17 mouse cellular contexts compared by ENCODE assay signal in genomic region chr4:109858571-109859392, GRCm38 (mm10).
DNase-seq lines count a peak whose midpoint lies in the region; ATAC-seq and TF ChIP-seq lines count a peak whose summit lies in the region.
"Had no signal": no experiment of that assay in that cellular context is flagged by ENCODE, and none has a peak within 500 bp of the region (broad histone marks: within the 10 kb centered on the region; RNA-seq: fewer than 3 reads in every experiment).

No protein-coding gene starts in this region.

- no peaks in the 10 kb centered on the region for H3K36me3 ChIP-seq in heart, embryonic 10.5 days
- peaks cover 3% of the 10 kb centered on the region; the same call in 1 of the 2 replicates for H3K36me3 ChIP-seq in midbrain, embryonic 10.5 days
- H3K36me3 ChIP-seq in midbrain, postnatal 0 days (ENCODE audit: insufficient read depth, low read length), result no peaks in the 10 kb centered on the region
- H3K36me3 ChIP-seq in embryonic facial prominence, embryonic 14.5 days (ENCODE audit: control insufficient read depth, insufficient read depth, low read length), result peaks cover 4% of the 10 kb centered on the region; the same call in 1 of the 2 replicates
- no peaks in the 10 kb centered on the region for H3K36me3 ChIP-seq in neural tube, embryonic 13.5 days
- H3K36me3 ChIP-seq: kidney, embryonic 15.5 days had no signal

- peaks cover 23% of the 10 kb centered on the region for H3K4me1 ChIP-seq in heart, embryonic 10.5 days
- peaks cover 64% of the 10 kb centered on the region for H3K4me1 ChIP-seq in midbrain, embryonic 10.5 days
- H3K4me1 ChIP-seq in midbrain, postnatal 0 days (ENCODE audit: insufficient read depth, low read length), result no peaks in the 10 kb centered on the region
- H3K4me1 ChIP-seq in embryonic facial prominence, embryonic 14.5 days (ENCODE audit: control insufficient read depth, insufficient read depth, low read length), result peaks cover 6% of the 10 kb centered on the region; the same call in 1 of the 2 replicates
- peaks cover 21% of the 10 kb centered on the region for H3K4me1 ChIP-seq in neural tube, embryonic 13.5 days (replicated peaks)
- H3K4me1 ChIP-seq: kidney, embryonic 15.5 days had no signal

- no peak overlapping the region for H3K4me2 ChIP-seq in midbrain, postnatal 0 days (ENCODE audit: low read depth, low read length, poor library complexity, severe bottlenecking)
- no peak overlapping the region for H3K4me2 ChIP-seq in embryonic facial prominence, embryonic 14.5 days (ENCODE audit: low read depth, low read length)
- H3K4me2 ChIP-seq in neural tube, embryonic 13.5 days, result no peak overlapping the region
- H3K4me2 ChIP-seq: kidney, embryonic 15.5 days had no signal

- no peak for ATAC-seq in midbrain, postnatal 0 days (ENCODE audit: low FRiP score)
- no peak for ATAC-seq in embryonic facial prominence, embryonic 14.5 days (ENCODE audit: low read depth)
- ATAC-seq in neural tube, embryonic 13.5 days (ENCODE audit: low read depth), result no peak

- no peak for TF ChIP-seq CTCF in midbrain, postnatal 0 days (IDR thresholded peaks at IDR 0.05)

- no peaks in the 10 kb centered on the region for H3K9me3 ChIP-seq in heart, embryonic 10.5 days
- H3K9me3 ChIP-seq in midbrain, embryonic 10.5 days (replicated peaks), result no peaks in the 10 kb centered on the region
- H3K9me3 ChIP-seq in midbrain, postnatal 0 days (ENCODE audit: low read length), result no peaks in the 10 kb centered on the region
- no peaks in the 10 kb centered on the region for H3K9me3 ChIP-seq in embryonic facial prominence, embryonic 14.5 days (ENCODE audit: control insufficient read depth, low read length)
- no peaks in the 10 kb centered on the region for H3K9me3 ChIP-seq in neural tube, embryonic 13.5 days
- H3K9me3 ChIP-seq: kidney, embryonic 15.5 days had no signal

- H3K27me3 ChIP-seq in heart, embryonic 10.5 days (ENCODE audit: insufficient read depth, poor library complexity, severe bottlenecking), result no peaks in the 10 kb centered on the region
- H3K27me3 ChIP-seq in midbrain, embryonic 10.5 days (ENCODE audit: low read depth, poor library complexity, severe bottlenecking), result peaks cover 55% of the 10 kb centered on the region
- no peaks in the 10 kb centered on the region for H3K27me3 ChIP-seq in midbrain, postnatal 0 days (ENCODE audit: insufficient read depth, low read length)
- H3K27me3 ChIP-seq in embryonic facial prominence, embryonic 14.5 days (replicated peaks; ENCODE audit: control insufficient read depth, insufficient read depth, low read length), result no peaks in the 10 kb centered on the region
- no peaks in the 10 kb centered on the region for H3K27me3 ChIP-seq in neural tube, embryonic 13.5 days
- H3K27me3 ChIP-seq: kidney, embryonic 15.5 days had no signal

- intact Hi-C loops in heart, postnatal 14 days (cut with DNase I), result no loop called here

- H3K4me3 ChIP-seq in heart, embryonic 10.5 days, result no peak overlapping the region
- H3K4me3 ChIP-seq in midbrain, embryonic 10.5 days, result 0 out of 2 replicates have a peak overlapping the region, but pooled peaks have one; percentile 11
- H3K4me3 ChIP-seq in midbrain, postnatal 0 days (ENCODE audit: low read depth, low read length), result no peak overlapping the region
- no peak overlapping the region for H3K4me3 ChIP-seq in embryonic facial prominence, embryonic 14.5 days (ENCODE audit: low read depth, low read length)
- no peak overlapping the region for H3K4me3 ChIP-seq in neural tube, embryonic 13.5 days
- H3K4me3 ChIP-seq: kidney, embryonic 15.5 days had no signal

- 52% methylated on average over 8 of the region's 8 CpGs for WGBS in heart, embryonic 10.5 days
- WGBS in midbrain, embryonic 10.5 days, result 14% methylated on average over 8 of the region's 8 CpGs
- 26% methylated on average over 8 of the region's 8 CpGs for WGBS in midbrain, postnatal 0 days
- WGBS in embryonic facial prominence, embryonic 14.5 days, result 48% methylated on average over 8 of the region's 8 CpGs
- WGBS in neural tube, embryonic 13.5 days, result 14% methylated on average over 8 of the region's 8 CpGs

- DNase-seq in heart, embryonic 10.5 days (ENCODE audit: low spot score), result no peak
- DNase-seq in heart, postnatal 14 days, result no peak
- peak; percentile 38 for DNase-seq in midbrain, embryonic 10.5 days (ENCODE audit: low spot score)
- DNase-seq in midbrain, postnatal 0 days (ENCODE audit: low spot score), result no peak
- DNase-seq in embryonic facial prominence, embryonic 14.5 days (ENCODE audit: low spot score), result peak; percentile 15
- DNase-seq in lung, postnatal 4 days, result no peak
- no peak for DNase-seq in cerebellum, adult 9-10 months
- DNase-seq: B cell, adult 2 months; cerebellum, postnatal 36 days; gastrocnemius, postnatal 25 days; layer of hippocampus, adult 9-11 months; lung, adult 2 months; right cerebral cortex, adult 18-20 months; spleen, adult 18-20 months had no signal

- H3K9ac ChIP-seq in midbrain, postnatal 0 days (replicated peaks; ENCODE audit: low read length, poor library complexity, severe bottlenecking), result no peak overlapping the region
- no peak overlapping the region for H3K9ac ChIP-seq in embryonic facial prominence, embryonic 14.5 days (ENCODE audit: low read depth, low read length)
- 0 out of 2 replicates have a peak overlapping the region, but pooled peaks have one; percentile 26 for H3K9ac ChIP-seq in neural tube, embryonic 13.5 days
- H3K9ac ChIP-seq: kidney, embryonic 15.5 days had no signal

- peak overlapping the region; percentile 36; the same call in 1 of the 2 replicates for H3K27ac ChIP-seq in heart, embryonic 10.5 days
- H3K27ac ChIP-seq in midbrain, embryonic 10.5 days (replicated peaks), result peak overlapping the region; percentile 68
- H3K27ac ChIP-seq in midbrain, postnatal 0 days (ENCODE audit: low read depth, low read length), result no peak overlapping the region
- no peak overlapping the region for H3K27ac ChIP-seq in embryonic facial prominence, embryonic 14.5 days (replicated peaks; ENCODE audit: low read depth, low read length)
- no peak overlapping the region for H3K27ac ChIP-seq in neural tube, embryonic 13.5 days (replicated peaks)
- H3K27ac ChIP-seq: kidney, embryonic 15.5 days; macrophage had no signal

Comparison
In these comparisons a context has a peak if more than half of its experiments do, and no peak if none do; other contexts are left out.
1. DNase-seq: peak in midbrain, embryonic 10.5 days (single experiment) and embryonic facial prominence, embryonic 14.5 days (single experiment); none in heart, embryonic 10.5 days (single experiment), heart, postnatal 14 days (0 of 2), midbrain, postnatal 0 days (single experiment), lung, postnatal 4 days (0 of 2) and cerebellum, adult 9-10 months (single experiment).
2. H3K27ac ChIP-seq: peak in heart, embryonic 10.5 days (single experiment) and midbrain, embryonic 10.5 days (single experiment); none in midbrain, postnatal 0 days (single experiment), embryonic facial prominence, embryonic 14.5 days (single experiment) and neural tube, embryonic 13.5 days (single experiment).